Mouse (Mus musculus): ENCODE measurements at regions not wholly inside any gene's neighbourhood (a gene's known extent, or its start where the extent isn't known, plus 50 kb on each side); places are given as distances from the start of the nearest gene placed in this dataset.
"Not testable (repeated sequence)": the region's sequence is repeated elsewhere in the genome, so short reads cannot be mapped to it uniquely, and the experiment has no call there.

GRCm38 (mm10) chr5:40177982-40178748 is 422.9 kb upstream of the Hs3st1 start:
- DNase-seq (ENCODE audit: low read depth, low spot score) = no peak

- DNase-seq (ENCODE audit: low read depth, low spot score) = no peak
Measured at GRCm38 (mm10) chr5:40136740-40137285, 381.5 kb upstream of the Hs3st1 start.

DNA sequence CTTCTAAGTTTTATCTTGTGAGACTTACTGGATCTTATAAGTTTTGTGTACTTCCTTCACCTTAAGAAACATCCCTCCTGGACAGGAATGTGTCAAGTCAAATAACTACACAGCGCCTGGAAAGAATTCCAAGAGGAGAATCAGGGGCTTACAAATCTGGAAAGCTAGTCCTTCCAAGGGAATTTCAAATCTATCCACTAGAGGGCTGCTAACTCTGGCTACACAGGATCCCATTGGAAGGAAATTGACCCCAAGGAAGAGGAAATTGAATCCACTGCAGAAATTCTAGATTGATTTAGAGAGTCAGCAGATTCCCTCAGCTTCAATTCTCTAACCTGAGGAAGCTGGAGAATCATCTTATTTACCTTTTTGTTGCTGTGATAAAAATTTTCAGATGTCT is 369.1 kb upstream of the Hs3st1 start:
- no peak for DNase-seq (ENCODE audit: low read depth, low spot score)

GRCm38 (mm10) chr5:40116849-40117248 is 361.6 kb upstream of the Hs3st1 start:
- DNase-seq (ENCODE audit: low read depth, low spot score) = no peak

GRCm38 (mm10) chr5:40089576-40089975 is 334.3 kb upstream of the Hs3st1 start:
- not testable (repeated sequence) for DNase-seq (ENCODE audit: low read depth, low spot score)

DNA sequence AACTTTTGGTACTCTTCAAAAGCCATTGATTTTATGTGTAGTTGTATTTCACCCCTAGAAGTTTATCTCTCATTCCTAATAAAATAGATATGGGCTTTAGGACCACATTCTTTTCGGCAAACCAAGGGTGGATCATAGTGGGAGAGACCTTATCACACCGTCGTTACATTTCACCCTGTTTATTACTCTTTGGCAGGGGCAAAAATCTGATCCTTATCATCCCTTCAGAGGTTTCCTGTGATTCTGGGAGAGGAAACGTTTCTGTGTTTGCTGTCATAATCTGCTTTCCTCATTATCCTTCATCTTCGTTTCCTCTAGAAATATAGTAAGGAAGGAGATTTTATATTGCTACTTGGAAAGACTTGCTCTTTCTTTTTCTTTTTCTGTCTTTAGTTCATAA is 290.0 kb upstream of the Hs3st1 start:
- DNase-seq (ENCODE audit: low read depth, low spot score) = no peak

- no peak for DNase-seq (ENCODE audit: low read depth, low spot score)
Measured at GRCm38 (mm10) chr5:40034452-40034851, 279.2 kb upstream of the Hs3st1 start.

GRCm38 (mm10) chr5:40033686-40034085 is 278.4 kb upstream of the Hs3st1 start:
- no peak for DNase-seq (ENCODE audit: low read depth, low spot score)

GRCm38 (mm10) chr5:40030261-40030660 is 275.0 kb upstream of the Hs3st1 start:
- no peak for DNase-seq (ENCODE audit: low read depth, low spot score)

- DNase-seq (ENCODE audit: low read depth, low spot score) = no peak
Measured at GRCm38 (mm10) chr5:40015946-40016345, 260.7 kb upstream of the Hs3st1 start.

DNA sequence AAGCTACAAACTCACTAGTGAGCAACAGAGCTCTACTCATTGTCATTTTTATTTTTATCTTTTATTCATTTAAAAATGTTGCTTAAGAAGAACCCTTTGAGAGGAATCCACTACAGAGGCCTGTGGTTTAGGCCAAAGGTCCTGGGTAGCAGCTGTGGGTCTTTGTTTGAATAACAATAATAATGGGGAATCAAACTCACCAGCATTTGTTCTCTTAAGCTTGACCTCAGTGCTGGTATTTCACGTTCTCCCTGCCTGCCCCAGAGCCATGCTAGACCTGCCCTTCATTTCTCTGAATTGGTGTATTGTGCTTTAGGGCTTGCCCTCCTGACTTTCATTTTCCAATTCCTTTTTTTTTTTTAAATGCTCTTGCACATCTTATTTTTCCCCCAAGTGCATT is 232.8 kb upstream of the Hs3st1 start:
- no peak for DNase-seq (ENCODE audit: low read depth, low spot score)

DNA sequence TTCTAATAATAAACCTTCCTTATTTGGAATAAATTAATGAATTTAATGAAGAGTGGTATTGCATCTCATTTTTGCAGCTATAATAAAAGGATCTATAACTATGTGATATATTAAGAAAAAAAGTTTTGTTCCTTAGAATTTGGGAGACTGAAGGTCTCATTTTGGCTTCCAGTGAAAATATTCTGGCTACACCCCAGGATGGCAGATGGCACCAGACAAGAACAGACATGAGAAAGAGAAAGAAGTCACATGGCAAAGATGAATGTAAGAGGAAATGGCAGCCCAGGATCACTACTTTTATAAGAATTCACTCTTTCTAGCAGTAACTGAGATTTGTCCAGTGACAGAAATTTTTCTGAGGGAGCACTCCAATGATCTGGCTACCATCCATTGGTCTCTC is 209.1 kb upstream of the Hs3st1 start:
- DNase-seq (ENCODE audit: low read depth, low spot score) = no peak

- DNase-seq (ENCODE audit: low read depth, low spot score) = peak; percentile 3
Measured at GRCm38 (mm10) chr5:39960981-39961380, 205.7 kb upstream of the Hs3st1 start.

DNA sequence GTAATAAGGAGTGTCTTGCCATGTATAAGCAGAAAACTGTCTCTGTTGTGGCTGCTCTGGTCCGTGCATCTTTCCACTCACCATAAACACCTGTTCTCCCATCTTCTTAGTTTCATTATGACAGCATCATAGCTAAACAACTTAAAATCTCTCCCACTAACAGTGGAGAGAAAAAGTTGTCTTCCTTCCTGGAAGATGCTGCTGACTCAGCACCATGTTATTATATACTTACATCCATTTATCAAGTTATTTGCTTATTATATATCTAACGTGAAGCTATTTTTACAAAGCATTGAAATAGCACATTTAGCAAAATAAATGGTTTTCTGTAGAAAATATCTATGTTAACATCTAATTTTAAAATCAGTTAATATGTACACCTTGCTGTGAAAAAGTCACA is 180.3 kb upstream of the Hs3st1 start:
- DNase-seq (ENCODE audit: low read depth, low spot score) = no peak

- no peak for DNase-seq (ENCODE audit: low read depth, low spot score)
Measured at GRCm38 (mm10) chr5:39931890-39932289, 176.6 kb upstream of the Hs3st1 start.

GRCm38 (mm10) chr5:39909369-39909768 is 154.1 kb upstream of the Hs3st1 start:
- DNase-seq (ENCODE audit: low read depth, low spot score) = no peak

- DNase-seq (ENCODE audit: low read depth, low spot score) = no peak
Measured at GRCm38 (mm10) chr5:39871723-39872085, 116.4 kb upstream of the Hs3st1 start.

DNA sequence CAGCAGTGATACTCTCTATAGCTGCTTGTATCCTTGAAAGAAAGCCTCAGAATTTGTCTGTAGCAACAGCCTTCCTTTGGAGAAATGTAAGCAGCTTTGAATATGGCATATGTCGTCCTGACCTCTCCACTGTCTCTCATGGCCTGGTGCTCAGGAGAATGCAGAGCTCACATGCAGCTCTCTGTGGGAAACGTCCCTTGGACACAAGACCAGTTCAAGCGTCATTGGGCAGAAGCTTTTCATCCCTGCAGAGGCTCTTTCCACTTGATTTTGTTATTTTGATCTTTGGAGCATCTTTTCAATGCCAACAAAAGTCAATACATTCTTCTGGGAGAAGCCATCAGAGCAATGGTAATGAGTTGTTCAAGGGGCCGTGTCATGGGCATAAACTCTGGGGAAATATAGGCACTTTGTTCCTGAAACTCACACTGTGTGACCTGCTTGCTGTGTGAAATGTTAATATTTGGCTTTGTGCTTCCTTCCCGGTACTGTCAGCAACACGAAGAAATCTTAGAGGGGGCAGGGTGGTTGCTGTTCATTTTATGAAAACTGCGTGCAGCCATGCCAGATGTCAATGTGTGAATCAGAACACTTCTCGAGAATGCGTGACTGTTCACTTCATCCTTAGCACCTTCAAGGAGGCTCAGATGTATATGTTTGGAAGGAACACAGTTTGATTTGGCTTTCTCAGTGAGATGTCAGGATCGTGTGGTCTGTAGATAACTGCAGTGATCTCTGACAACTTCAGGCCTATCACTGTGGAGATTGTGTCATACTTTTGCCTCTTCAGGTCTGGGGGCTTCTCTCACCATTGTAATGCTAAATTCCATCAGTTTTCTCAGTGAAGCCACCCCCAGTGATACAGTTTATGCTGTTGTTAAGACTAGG is 115.8 kb upstream of the Hs3st1 start:
- no peak for DNase-seq (ENCODE audit: low read depth, low spot score)

DNA sequence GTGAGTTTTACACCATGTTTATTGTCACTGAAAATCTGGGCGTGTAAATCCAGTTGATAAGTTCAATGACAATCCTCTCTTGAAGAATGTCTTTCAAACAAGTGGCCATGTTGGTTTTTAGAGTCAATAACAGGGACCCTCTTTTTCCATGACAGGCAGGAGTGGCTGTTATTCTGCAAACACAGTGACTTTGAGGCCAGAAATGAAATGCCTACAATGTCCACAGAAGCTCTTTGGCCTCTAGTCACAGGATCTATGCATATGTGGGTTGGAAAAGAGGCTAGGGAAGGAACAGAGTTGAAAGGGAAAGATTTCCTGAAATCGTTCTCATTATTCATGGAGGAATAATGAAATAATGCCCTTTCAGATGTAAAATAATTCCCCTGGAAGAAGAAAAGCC is 101.9 kb upstream of the Hs3st1 start:
- no peak for DNase-seq (ENCODE audit: low read depth, low spot score)

- DNase-seq (ENCODE audit: low read depth, low spot score) = no peak
Measured at GRCm38 (mm10) chr5:39856616-39857156, 101.4 kb upstream of the Hs3st1 start.

GRCm38 (mm10) chr5:39855685-39856615 is 100.7 kb upstream of the Hs3st1 start:
- no peak for DNase-seq (ENCODE audit: low read depth, low spot score)
